Mouse (Mus musculus): Measurements from ENCODE around the gene Gm29133. TPM values are rescaled to one million over a fixed set of nuclear protein-coding genes. Genes with fewer than 3 reads are reported as not detected.

Gm29133 gene
- polyA plus RNA-seq, 1 experiment from 2014 or later, result not detected

Other genes with a start within 250 kb of the Gm29133 start
- 96.1 and 104 TPM in 2 replicates for gene Pdcd10, start 191.3 kb upstream of the Gm29133 start, polyA plus RNA-seq (2014; fragmentation: Nextera tagmentation; extraction: Ambion mirVana)
- 0.57 and 0.75 TPM in 2 replicates for gene Serpini1, start 190.7 kb upstream of the Gm29133 start, polyA plus RNA-seq (2014; fragmentation: Nextera tagmentation; extraction: Ambion mirVana)
- 30.1 and 32.4 TPM in 2 replicates for gene Golim4, start 208.8 kb downstream of the Gm29133 start, polyA plus RNA-seq (2014; fragmentation: Nextera tagmentation; extraction: Ambion mirVana)

Measured in liver, embryonic 11.5 days (tissue).